Mouse (Mus musculus) forebrain, embryonic 15.5 days (tissue): Measurements from ENCODE around the gene Itgal. TPM values are rescaled to one million over a fixed set of nuclear protein-coding genes. Genes with fewer than 3 reads are reported as not detected.
A peak's percentile ranks its signal among the peaks of the same experiment; 100 is the strongest.

Experiments used
- ATAC-seq: fragments of 200-750 bp; cut with Nextera tagmentation; replicated peaks from 2 replicates; pipeline ENCODE4 v1.8.0; 2017; ENCODE audit warnings: mild to moderate bottlenecking, moderate TSS enrichment, moderate library complexity
- H3K27ac ChIP-seq: fragments of 300-500 bp; sonication (generic); replicated peaks from 2 replicates; pipeline ENCODE4 v1.5.1; 2015; ENCODE audit warnings: mild to moderate bottlenecking, inconsistent platforms
- H3K27me3 ChIP-seq: fragments of 300-500 bp; sonication (generic); 2 replicates; pipeline ENCODE4 v1.6.1; 2015; ENCODE audit warnings: inconsistent platforms
- H3K36me3 ChIP-seq: fragments of 300-500 bp; sonication (generic); 2 replicates; pipeline ENCODE4 v1.6.1; 2015; ENCODE audit warnings: mild to moderate bottlenecking, inconsistent platforms
- H3K4me1 ChIP-seq: fragments of 300-500 bp; sonication (generic); 2 replicates; pipeline ENCODE4 v1.6.1; 2015; ENCODE audit warnings: inconsistent platforms
- H3K4me2 ChIP-seq: fragments of 300-500 bp; sonication (generic); replicated peaks from 2 replicates; pipeline ENCODE4 v1.6.1; 2015; ENCODE audit warnings: mild to moderate bottlenecking, inconsistent platforms
- H3K4me3 ChIP-seq: fragments of 300-500 bp; sonication (generic); 2 replicates; pipeline ENCODE4 v1.5.1; 2015; ENCODE audit warnings: mild to moderate bottlenecking, inconsistent platforms
- H3K9ac ChIP-seq: fragments of 300-500 bp; sonication (generic); replicated peaks from 2 replicates; pipeline ENCODE4 v1.6.1; 2015; ENCODE audit warnings: mild to moderate bottlenecking, inconsistent platforms
- H3K9me3 ChIP-seq: fragments of 300-500 bp; sonication (generic); 2 replicates; pipeline ENCODE4 v1.6.1; 2016; ENCODE audit warnings: inconsistent platforms
- WGBS: fragments of 180-500 bp; shearing (Covaris S2); methylation state at CpG from one replicate; pipeline ENCODE4 v1.1.7; 2015; ENCODE audit warnings: mixed read lengths; 5-methylcytosine and 5-hydroxymethylcytosine counted together
- polyA plus RNA-seq: library from polyadenylated mRNA; unstranded; fragments of >200 nt; fragmentation: Nextera tagmentation; extraction: Ambion mirVana; gene quantifications from 2 replicates; pipeline ENCODE4 v1.2.1, GENCODE M21; 2015

Itgal gene
- polyA plus RNA-seq, 1 experiment from 2014 or later: 0.28 TPM

GRCm38 (mm10) chr7:127285154-127285553, 10.9 kb upstream of the Itgal start:
- Histone ChIP-seq H3K9me3 (no peaks in the 10 kb centered on the region; the same call in 1 of the 2 replicates), H3K4me2 (no peak overlapping the region), H3K27ac (no peak overlapping the region), H3K9ac (no peak overlapping the region), H3K4me1 (no peaks in the 10 kb centered on the region), H3K27me3 (no peaks in the 10 kb centered on the region), H3K4me3 (no peak overlapping the region), H3K36me3 (no peaks in the 10 kb centered on the region)
- WGBS: 90% methylated on average over 5 of the region's 10 CpGs
- ATAC-seq: no peak

- no peak overlapping the region for H3K4me2 ChIP-seq
- no peak for ATAC-seq
- no peak overlapping the region for H3K9ac ChIP-seq
- no peaks in the 10 kb centered on the region for H3K4me1 ChIP-seq
- no peaks in the 10 kb centered on the region; the same call in 1 of the 2 replicates for H3K9me3 ChIP-seq
- 91% methylated on average over 1 of the region's 1 CpGs for WGBS
- no peak overlapping the region for H3K27ac ChIP-seq
- no peak overlapping the region for H3K4me3 ChIP-seq
- H3K27me3 ChIP-seq: no peaks in the 10 kb centered on the region
- no peaks in the 10 kb centered on the region for H3K36me3 ChIP-seq
These were observed 8.1 kb upstream of the Itgal start for GRCm38 (mm10) chr7:127287940-127288339.

- H3K4me2 ChIP-seq: no peak overlapping the region
These were observed 6.8 kb upstream of the Itgal start for GRCm38 (mm10) chr7:127289306-127289705.

GRCm38 (mm10) chr7:127290142-127290541, 5.9 kb upstream of the Itgal start:
- no peaks in the 10 kb centered on the region for H3K27me3 ChIP-seq
- no peaks in the 10 kb centered on the region; the same call in 1 of the 2 replicates for H3K9me3 ChIP-seq
- no peak for ATAC-seq
- no peak overlapping the region for H3K4me2 ChIP-seq
- no peaks in the 10 kb centered on the region for H3K36me3 ChIP-seq
- no peak overlapping the region for H3K27ac ChIP-seq
- WGBS: 62% methylated on average over 8 of the region's 8 CpGs
- H3K4me1 ChIP-seq: no peaks in the 10 kb centered on the region
- H3K9ac ChIP-seq: no peak overlapping the region
- no peak overlapping the region for H3K4me3 ChIP-seq

More at GRCm38 (mm10) chr7:127289306-127289705, 6.8 kb upstream of the Itgal start:
- ATAC-seq: no peak
- H3K9ac ChIP-seq: no peak overlapping the region
- no peak overlapping the region for H3K27ac ChIP-seq
- no peaks in the 10 kb centered on the region for H3K27me3 ChIP-seq
- H3K36me3 ChIP-seq: no peaks in the 10 kb centered on the region
- no peaks in the 10 kb centered on the region for H3K4me1 ChIP-seq
- WGBS: 100% methylated on average over 2 of the region's 2 CpGs
- no peaks in the 10 kb centered on the region; the same call in 1 of the 2 replicates for H3K9me3 ChIP-seq
- H3K4me3 ChIP-seq: no peak overlapping the region

- no peak overlapping the region for H3K4me2 ChIP-seq
- no peak overlapping the region for H3K27ac ChIP-seq
- H3K4me1 ChIP-seq: no peaks in the 10 kb centered on the region
- no peak overlapping the region for H3K4me3 ChIP-seq
- WGBS: 88% methylated on average over 5 of the region's 5 CpGs
- no peaks in the 10 kb centered on the region for H3K27me3 ChIP-seq
- no peak overlapping the region for H3K9ac ChIP-seq
- H3K36me3 ChIP-seq: no peaks in the 10 kb centered on the region
- H3K9me3 ChIP-seq: no peaks in the 10 kb centered on the region
- no peak for ATAC-seq
These were observed 911 bp downstream of the Itgal start for GRCm38 (mm10) chr7:127296786-127297555.

GRCm38 (mm10) chr7:127297586-127298193, 1.6 kb downstream of the Itgal start:
- H3K27ac ChIP-seq: no peak overlapping the region
- H3K9ac ChIP-seq: no peak overlapping the region
- H3K4me1 ChIP-seq: no peaks in the 10 kb centered on the region
- H3K36me3 ChIP-seq: no peaks in the 10 kb centered on the region
- H3K9me3 ChIP-seq: no peaks in the 10 kb centered on the region
- WGBS: 94% methylated on average over 5 of the region's 5 CpGs
- H3K4me3 ChIP-seq: no peak overlapping the region
- H3K27me3 ChIP-seq: no peaks in the 10 kb centered on the region
- no peak for ATAC-seq
- no peak overlapping the region for H3K4me2 ChIP-seq

GRCm38 (mm10) chr7:127308431-127308830, 12.4 kb downstream of the Itgal start:
- Histone ChIP-seq H3K4me2 (no peak overlapping the region), H3K36me3 (no peaks in the 10 kb centered on the region), H3K27me3 (no peaks in the 10 kb centered on the region), H3K9ac (no peak overlapping the region), H3K4me3 (no peak overlapping the region), H3K9me3 (no peaks in the 10 kb centered on the region), H3K27ac (no peak overlapping the region), H3K4me1 (no peaks in the 10 kb centered on the region)
- 79% methylated on average over 2 of the region's 2 CpGs for WGBS
- no peak for ATAC-seq

- peak; percentile 63; the same call in 1 of the 2 replicates for ATAC-seq
- H3K27ac ChIP-seq: no peak overlapping the region
- H3K9me3 ChIP-seq: no peaks in the 10 kb centered on the region
- H3K27me3 ChIP-seq: no peaks in the 10 kb centered on the region
- no peak overlapping the region for H3K4me2 ChIP-seq
- H3K4me1 ChIP-seq: no peaks in the 10 kb centered on the region
- H3K36me3 ChIP-seq: no peaks in the 10 kb centered on the region
- WGBS: 57% methylated on average over 4 of the region's 4 CpGs
- no peak overlapping the region for H3K4me3 ChIP-seq
- H3K9ac ChIP-seq: no peak overlapping the region
These were observed 12.8 kb downstream of the Itgal start for GRCm38 (mm10) chr7:127308887-127309286.

- ATAC-seq: no peak
- Histone ChIP-seq H3K4me1 (no peaks in the 10 kb centered on the region), H3K27ac (no peak overlapping the region), H3K36me3 (no peaks in the 10 kb centered on the region), H3K9ac (no peak overlapping the region), H3K9me3 (no peaks in the 10 kb centered on the region), H3K4me2 (no peak overlapping the region), H3K27me3 (no peaks in the 10 kb centered on the region), H3K4me3 (no peak overlapping the region)
- 79% methylated on average over 12 of the region's 12 CpGs for WGBS
These were observed 13.9 kb downstream of the Itgal start for GRCm38 (mm10) chr7:127309951-127310350.

GRCm38 (mm10) chr7:127313912-127314311, 17.9 kb downstream of the Itgal start:
- no peak overlapping the region for H3K4me2 ChIP-seq
- no peaks in the 10 kb centered on the region for H3K27me3 ChIP-seq
- no peaks in the 10 kb centered on the region for H3K36me3 ChIP-seq
- no peak overlapping the region for H3K9ac ChIP-seq
- no peaks in the 10 kb centered on the region for H3K9me3 ChIP-seq
- WGBS: 53% methylated on average over 8 of the region's 8 CpGs
- H3K4me1 ChIP-seq: no peaks in the 10 kb centered on the region
- no peak for ATAC-seq
- no peak overlapping the region for H3K4me3 ChIP-seq
- H3K27ac ChIP-seq: no peak overlapping the region

GRCm38 (mm10) chr7:127321106-127321505, 25.0 kb downstream of the Itgal start:
- Histone ChIP-seq H3K9me3 (no peaks in the 10 kb centered on the region), H3K36me3 (no peaks in the 10 kb centered on the region), H3K27me3 (no peaks in the 10 kb centered on the region), H3K9ac (no peak overlapping the region), H3K4me3 (no peak overlapping the region), H3K4me2 (no peak overlapping the region), H3K4me1 (no peaks in the 10 kb centered on the region), H3K27ac (no peak overlapping the region)
- no peak for ATAC-seq
- whole genome bisulfite sequencing: 71% methylated on average over 4 of the region's 4 CpGs

- WGBS: 39% methylated on average over 5 of the region's 5 CpGs
- no peak for ATAC-seq
- no peaks in the 10 kb centered on the region for H3K4me1 ChIP-seq
These were observed 26.0 kb downstream of the Itgal start for GRCm38 (mm10) chr7:127322085-127322484.

More at GRCm38 (mm10) chr7:127322085-127322484, 26.0 kb downstream of the Itgal start:
- Histone ChIP-seq H3K27me3 (no peaks in the 10 kb centered on the region), H3K9ac (no peak overlapping the region), H3K4me3 (no peak overlapping the region), H3K4me2 (no peak overlapping the region), H3K36me3 (no peaks in the 10 kb centered on the region), H3K9me3 (no peaks in the 10 kb centered on the region), H3K27ac (no peak overlapping the region)
